Mouse (Mus musculus): ENCODE measurements around the gene Rnf144a.

GRCm38 (mm10) chr12:26412802-26413201 lies 2.3 kb downstream of the Rnf144a start:
- TF ChIP-seq CTCF (IDR thresholded peaks at IDR 0.05; ENCODE audit: low read depth, low read length) (no peak), POLR2A (IDR thresholded peaks at IDR 0.05; ENCODE audit: borderline replicate concordance, low read depth, low read length) (no peak)
